11 mouse cellular contexts compared by ENCODE assay signal in the genomic region with DNA sequence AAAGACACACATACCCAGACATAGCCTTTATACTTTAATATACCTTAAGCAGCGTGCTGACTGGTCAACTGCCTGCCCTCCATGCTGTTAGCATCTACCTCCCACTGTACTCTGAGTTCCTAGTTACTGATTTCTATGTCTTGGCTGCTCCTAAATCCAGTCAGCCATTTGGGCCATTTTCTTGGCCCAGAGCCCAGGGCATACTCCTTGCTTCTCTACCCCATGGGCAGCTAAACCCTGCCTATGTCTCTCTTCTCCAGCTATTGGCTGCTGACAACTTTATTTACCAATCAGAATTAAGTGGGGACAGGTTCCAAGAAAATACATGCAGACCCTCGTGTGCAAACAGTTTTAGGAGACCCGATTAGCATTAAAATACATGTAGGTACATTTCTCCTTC.
DNase-seq lines count a peak whose midpoint lies in the region; ATAC-seq and TF ChIP-seq lines count a peak whose summit lies in the region.
"Had no signal": no experiment of that assay in that cellular context is flagged by ENCODE, and none has a peak within 500 bp of the region (broad histone marks: within the 10 kb centered on the region; RNA-seq: fewer than 3 reads in every experiment).

No protein-coding gene starts in this region.

- TF ChIP-seq CTCF in heart, adult 2 months (IDR thresholded peaks at IDR 0.05) = no peak
- no peak for TF ChIP-seq CTCF in liver, postnatal 0 days (IDR thresholded peaks at IDR 0.05; ENCODE audit: low read depth)

- no peaks in the 10 kb centered on the region for H3K27me3 ChIP-seq in heart, adult 2 months (ENCODE audit: control insufficient read depth, insufficient read depth, low read length)
- no peaks in the 10 kb centered on the region for H3K27me3 ChIP-seq in liver, postnatal 0 days (ENCODE audit: insufficient read depth, low read length)

- intact Hi-C loops in heart, adult 2 months (cut with DNase I) = no loop called here

- no peak overlapping the region for H3K4me2 ChIP-seq in liver, postnatal 0 days (ENCODE audit: low read depth, low read length)

- 76% methylated on average over 3 of the region's 3 CpGs for WGBS in heart, adult 2 months
- 70% methylated on average over 3 of the region's 3 CpGs for WGBS in liver, postnatal 0 days (ENCODE audit: insufficient replicate concordance)

- no peak for TF ChIP-seq POLR2A in heart, adult 2 months (IDR thresholded peaks at IDR 0.05; ENCODE audit: insufficient read depth, low read depth, low read length)

- ATAC-seq in liver, postnatal 0 days = no peak
- ATAC-seq: lung, postnatal 0 days had no signal

- no peaks in the 10 kb centered on the region for H3K9me3 ChIP-seq in liver, postnatal 0 days (ENCODE audit: low read length)

- no peaks in the 10 kb centered on the region for H3K79me2 ChIP-seq in heart, adult 2 months (replicated peaks; ENCODE audit: control insufficient read depth, insufficient read depth, low read length)

- H3K4me3 ChIP-seq in heart, adult 2 months = no peak overlapping the region
- H3K4me3 ChIP-seq in liver, postnatal 0 days (ENCODE audit: low read depth, low read length) = no peak overlapping the region

- TF ChIP-seq EP300 in heart, adult 2 months (IDR thresholded peaks at IDR 0.05; ENCODE audit: insufficient read depth, low read depth, low read length) = no peak
- TF ChIP-seq EP300 in liver, postnatal 0 days (IDR thresholded peaks at IDR 0.05; ENCODE audit: low read depth) = no peak

- no peak overlapping the region for H3K9ac ChIP-seq in heart, adult 2 months (ENCODE audit: low read depth, low read length)
- no peak overlapping the region for H3K9ac ChIP-seq in liver, postnatal 0 days (replicated peaks)

- peak; percentile 11 for DNase-seq in heart, postnatal 4 days
- no peak for DNase-seq in heart, adult 9 months (ENCODE audit: low spot score in 2 of 2)
- DNase-seq in brain, adult 2 months (ENCODE audit: low read depth, low spot score) = peak; percentile 31
- peak; percentile 27 to 37 for DNase-seq in cerebellum, postnatal 36 days
- peak; percentile 83 to 89 for DNase-seq in kidney, postnatal 36 days
- DNase-seq in heart, adult 2 months = no peak
- no peak for DNase-seq in left cerebral cortex, adult 18-20 months (ENCODE audit: low spot score in 2 of 2)
- no peak for DNase-seq in liver, postnatal 0 days
- DNase-seq: right cerebral cortex, postnatal 25 days; thymus, postnatal 14 days had no signal

- H3K27ac ChIP-seq in heart, adult 2 months = no peak overlapping the region
- no peak overlapping the region for H3K27ac ChIP-seq in liver, postnatal 0 days (ENCODE audit: low read depth)

- no peaks in the 10 kb centered on the region for H3K4me1 ChIP-seq in heart, adult 2 months (ENCODE audit: control insufficient read depth, insufficient read depth, low read length)
- H3K4me1 ChIP-seq in liver, postnatal 0 days (ENCODE audit: insufficient read depth) = no peaks in the 10 kb centered on the region

- H3K36me3 ChIP-seq in heart, adult 2 months (ENCODE audit: control insufficient read depth, insufficient read depth, low read length) = no peaks in the 10 kb centered on the region; the same call in 1 of the 2 replicates
- H3K36me3 ChIP-seq in liver, postnatal 0 days (replicated peaks; ENCODE audit: insufficient read depth, low read length) = peaks cover 7% of the 10 kb centered on the region; the same call in 1 of the 2 replicates

Comparison
In these comparisons a context has a peak if more than half of its experiments do, and no peak if none do; other contexts are left out.
1. DNase-seq: peak in heart, postnatal 4 days (single experiment), brain, adult 2 months (single experiment), cerebellum, postnatal 36 days (2 of 2) and kidney, postnatal 36 days (2 of 2); none in heart, adult 9 months (0 of 2), heart, adult 2 months (0 of 2), left cerebral cortex, adult 18-20 months (0 of 2) and liver, postnatal 0 days (single experiment).